Mouse (Mus musculus): ENCODE results near the gene Cyfip1. TPM values are rescaled to one million over a fixed set of nuclear protein-coding genes. Genes with fewer than 3 reads are reported as not detected.
A peak's percentile ranks its signal among the peaks of the same experiment; 100 is the strongest.

The Cyfip1 gene
- 10 to 100 TPM; 67.1 to 71.5 TPM for total RNA-seq (2021)
- long read RNA-seq, experiment 1, full-length matches to known transcripts = 48 of 65 reads
- long read RNA-seq, experiment 1, partial matches to known transcripts = 11 of 65 reads
- long read RNA-seq, experiment 1, other reads (novel, unspliced or antisense) = 6 of 65 reads
- long read RNA-seq, experiment 2, full-length matches to known transcripts = 33 of 44 reads
- long read RNA-seq, experiment 2, partial matches to known transcripts = 7 of 44 reads
- long read RNA-seq, experiment 2, other reads (novel, unspliced or antisense) = 4 of 44 reads

DNA sequence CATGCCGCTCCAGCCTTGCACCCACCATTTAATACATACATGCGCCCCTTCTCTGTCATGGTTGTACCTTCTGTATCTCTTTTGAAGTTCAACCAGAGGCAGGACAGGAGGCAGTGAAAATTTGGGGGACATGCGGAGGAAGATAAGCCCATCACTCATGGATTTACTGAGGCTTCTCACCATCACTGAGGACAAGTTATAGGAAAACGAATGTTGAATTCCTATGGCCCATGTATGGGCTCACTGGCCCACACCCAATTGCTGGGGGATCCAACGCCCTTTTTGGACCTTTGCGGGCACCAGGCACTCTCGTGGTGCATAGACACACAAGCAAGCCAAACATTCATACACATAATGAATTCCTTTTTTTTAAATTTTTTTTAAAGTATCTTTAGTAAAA is at the start of gene Cyfip1:
Gene Cyfip1, plus strand, starts transcription at position 301 of the 400 bp plus-strand sequence.
- DNase-seq (ENCODE audit: low spot score in 2 of 2) = no peak

DNA sequence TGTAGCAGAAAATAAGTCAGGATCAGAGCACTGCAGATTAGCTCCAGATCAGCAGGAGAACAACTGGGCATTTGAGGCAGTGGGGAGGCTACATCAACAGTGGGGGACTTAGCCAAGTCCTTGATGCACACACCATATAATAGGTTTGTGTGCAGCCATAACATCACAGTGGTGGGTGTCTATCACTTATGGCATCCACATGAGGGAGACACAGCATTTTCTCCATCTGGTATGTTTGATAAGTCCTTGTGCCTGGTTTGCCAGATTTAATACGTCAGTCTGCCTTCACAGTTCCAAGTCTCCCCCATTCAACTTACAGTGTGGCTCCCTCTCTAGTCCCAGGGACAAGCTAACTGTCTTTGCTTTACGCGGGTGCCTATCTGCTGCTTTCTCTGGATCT is 49.3 kb upstream of the Cyfip1 start:
- DNase-seq (ENCODE audit: low spot score in 2 of 2) = no peak

DNA sequence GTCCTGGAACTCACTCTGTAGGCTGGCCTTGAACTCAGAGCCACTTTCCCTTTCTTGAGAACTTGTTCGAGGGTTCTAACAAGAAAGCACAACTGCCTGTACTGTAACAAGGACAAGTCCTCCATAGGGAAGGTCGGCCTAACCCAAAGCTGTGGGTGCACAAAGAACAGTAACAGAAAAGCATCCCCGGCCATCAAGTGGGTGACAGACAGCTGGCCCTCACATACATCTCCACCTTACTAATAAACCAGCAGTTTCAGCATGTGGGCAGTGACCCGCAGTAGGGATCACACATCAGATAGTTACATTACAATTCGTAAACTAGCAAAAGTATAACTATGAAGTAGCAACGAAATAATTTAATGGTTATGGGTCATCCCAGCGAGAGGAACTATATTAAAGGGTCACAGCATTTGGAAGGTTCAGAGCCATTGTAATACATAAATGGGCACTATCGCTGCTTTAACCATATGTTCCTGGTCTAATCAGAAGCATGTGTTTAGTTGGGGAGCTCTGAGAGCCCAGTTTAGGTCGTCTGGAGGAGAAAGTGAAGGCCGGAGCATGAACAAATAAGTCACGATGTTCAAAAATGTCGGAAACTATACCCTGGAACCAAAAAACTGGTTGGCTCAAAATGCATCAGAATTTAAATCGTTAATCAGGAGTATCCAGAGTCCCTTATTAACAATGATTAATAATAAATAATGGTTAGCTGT is 48.2 kb upstream of the Cyfip1 start:
- no peak for DNase-seq (ENCODE audit: low spot score in 2 of 2)

DNA sequence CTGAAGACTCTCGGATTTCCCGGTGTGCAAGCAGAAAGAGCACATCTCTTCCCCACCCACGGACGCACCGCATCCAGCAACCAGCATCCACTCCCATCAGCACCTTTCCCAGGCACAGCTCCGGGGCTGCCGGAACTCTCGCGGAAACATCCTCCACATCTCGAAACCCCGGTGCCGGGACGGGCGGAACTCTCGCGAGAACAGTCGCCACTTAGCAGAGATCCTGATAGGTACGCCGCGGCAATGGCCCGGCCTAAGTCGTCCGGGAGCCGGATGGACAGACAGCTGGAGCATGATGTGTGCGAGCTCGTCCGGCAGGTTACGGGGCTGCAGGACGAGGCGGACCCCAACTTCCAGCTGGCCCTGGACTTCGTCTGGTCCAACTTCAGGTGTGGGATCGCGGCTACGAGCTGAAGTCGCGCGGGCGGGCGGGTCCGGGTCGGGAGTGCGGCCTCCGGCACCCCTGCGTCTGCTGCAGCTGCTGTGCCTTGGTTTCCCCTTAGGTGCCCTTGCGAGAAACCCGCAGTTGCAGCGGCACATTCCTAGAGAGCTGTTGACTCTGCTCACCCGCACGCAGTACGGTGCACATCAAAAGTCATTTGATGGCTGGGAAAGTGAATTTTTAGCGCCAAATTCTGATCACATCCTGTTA is 47.5 kb upstream of the Cyfip1 start, which contains the start of gene Tubgcp5:
Gene Tubgcp5, plus strand, starts transcription at position 203 of the 652 bp plus-strand sequence.
- DNase-seq (ENCODE audit: low spot score in 2 of 2) = peak; percentile 97 to 98

DNA sequence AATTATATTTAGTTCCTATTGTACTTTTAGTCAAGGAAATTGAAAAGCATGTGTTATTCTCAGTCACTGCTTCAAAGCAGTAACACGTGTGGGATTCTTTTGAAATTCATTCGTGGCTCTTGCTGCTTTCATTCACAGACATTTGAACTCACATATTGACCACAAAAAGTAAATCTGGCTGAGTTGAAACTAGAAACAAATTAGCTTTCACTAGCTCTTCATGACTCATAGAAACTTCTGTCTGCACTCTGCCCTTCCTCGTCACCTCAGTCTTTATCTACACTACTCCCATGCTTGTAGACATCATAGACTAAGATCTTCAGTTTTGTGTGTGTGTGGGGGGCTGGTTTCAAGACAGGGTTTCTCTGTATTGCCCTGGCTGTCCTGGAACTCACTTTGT is 41.6 kb upstream of the Cyfip1 start:
- DNase-seq (ENCODE audit: low spot score in 2 of 2) = no peak

DNA sequence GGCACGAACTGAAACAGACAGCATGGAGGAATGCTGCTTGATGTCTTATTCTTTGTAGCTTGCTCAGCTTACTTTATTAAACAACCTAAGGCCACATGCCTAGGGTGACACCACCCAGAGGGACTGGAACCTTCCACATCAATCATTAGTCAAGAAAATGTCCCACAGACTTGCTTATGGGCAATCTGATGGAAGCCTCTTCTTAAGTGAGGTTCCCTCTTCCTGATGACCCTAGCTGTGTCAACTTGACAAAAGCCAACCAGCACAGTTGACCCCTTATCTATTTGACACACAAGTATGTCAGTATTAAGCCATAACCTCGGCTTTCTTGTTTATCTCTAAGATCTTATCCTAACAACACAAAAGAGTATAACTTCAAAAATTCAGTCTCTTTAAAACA is 31.6 kb upstream of the Cyfip1 start:
- no peak for DNase-seq (ENCODE audit: low spot score in 2 of 2)

DNA sequence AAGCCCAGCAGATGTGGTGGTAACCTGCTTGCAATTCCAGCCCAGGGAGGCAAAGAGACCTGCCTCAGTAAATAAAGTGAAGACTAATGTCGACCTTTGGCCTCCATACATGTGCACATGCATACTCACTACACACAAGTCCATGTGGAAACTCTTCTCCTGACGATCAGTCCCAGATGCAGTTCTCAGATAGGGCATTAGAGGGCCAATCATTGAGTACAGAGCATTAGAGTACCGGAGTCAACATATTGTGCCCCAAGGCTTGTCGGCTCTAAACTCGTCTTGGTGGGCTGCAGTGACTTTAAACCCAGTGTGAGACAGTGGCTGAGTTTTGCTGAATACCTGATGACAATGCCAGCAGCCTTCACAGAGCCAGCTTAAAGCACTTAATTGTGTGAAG is 17.1 kb upstream of the Cyfip1 start:
- no peak for DNase-seq (ENCODE audit: low spot score in 2 of 2)

DNA sequence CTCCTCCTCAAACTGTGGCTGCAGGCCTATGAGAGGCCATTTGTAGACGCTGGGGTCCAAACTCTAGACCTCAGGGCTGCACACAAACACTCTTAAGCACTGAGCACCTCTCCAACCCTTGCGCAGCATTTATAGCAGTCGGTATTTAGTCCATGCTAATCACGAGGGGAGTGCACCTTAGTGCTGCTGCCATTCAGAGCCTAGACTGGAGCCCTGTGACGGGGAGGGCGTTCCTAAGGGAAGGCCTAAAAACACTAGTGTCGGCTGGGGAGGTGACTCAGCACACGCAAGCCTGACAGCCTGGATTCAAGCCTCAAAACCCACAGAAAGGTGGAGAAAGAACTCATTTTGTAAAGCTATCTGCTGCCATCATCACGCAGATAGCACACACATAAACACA is 14.0 kb upstream of the Cyfip1 start:
- no peak for DNase-seq (ENCODE audit: low spot score in 2 of 2)

DNA sequence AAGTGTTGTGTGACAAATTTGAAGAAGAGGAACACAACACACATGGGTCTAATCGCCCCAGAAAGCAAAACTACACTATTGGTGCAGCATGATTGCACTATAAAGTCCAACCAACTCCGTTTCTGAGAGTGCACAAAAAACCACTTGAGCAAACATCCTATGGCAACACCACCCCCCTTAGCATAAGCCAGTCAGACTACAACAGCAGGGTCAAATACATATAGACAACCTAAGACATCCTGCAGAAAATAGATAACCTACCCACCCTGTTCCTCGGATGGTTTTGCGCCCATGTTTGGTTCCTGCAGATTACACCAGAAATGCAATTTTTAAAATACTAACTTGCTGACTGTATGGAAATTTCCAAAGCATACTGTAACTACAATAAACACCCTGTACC is 4.7 kb upstream of the Cyfip1 start:
- DNase-seq (ENCODE audit: low spot score in 2 of 2) = no peak

DNA sequence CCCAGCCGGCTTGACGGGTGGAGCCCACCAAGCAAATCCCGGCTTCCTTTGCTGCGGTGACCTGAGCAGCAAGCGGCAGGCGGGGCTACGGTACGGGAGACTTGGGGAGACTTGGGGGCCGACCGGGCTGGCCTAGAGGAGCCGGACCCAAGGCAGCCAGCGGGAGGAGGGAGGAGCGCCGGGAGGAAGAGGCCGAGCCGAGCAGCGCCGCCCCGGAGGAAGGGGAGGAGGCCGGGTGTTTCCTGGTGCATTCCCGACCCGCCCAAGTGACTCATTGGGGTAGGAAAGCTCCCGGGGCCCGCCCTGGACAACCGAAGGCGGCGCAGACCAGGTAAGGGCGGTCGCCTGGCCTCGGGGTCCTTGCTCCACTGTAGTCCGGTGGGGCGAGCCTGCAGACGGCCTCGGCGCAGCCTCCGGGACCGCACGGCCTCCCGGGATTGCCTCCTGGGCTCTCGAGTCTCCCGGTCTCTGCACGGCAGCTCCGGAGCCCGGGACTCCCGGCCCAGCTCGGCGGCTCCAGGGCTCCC is 495 bp downstream of the Cyfip1 start:
- DNase-seq (ENCODE audit: low spot score in 2 of 2) = peak; percentile 83 to 88

DNA sequence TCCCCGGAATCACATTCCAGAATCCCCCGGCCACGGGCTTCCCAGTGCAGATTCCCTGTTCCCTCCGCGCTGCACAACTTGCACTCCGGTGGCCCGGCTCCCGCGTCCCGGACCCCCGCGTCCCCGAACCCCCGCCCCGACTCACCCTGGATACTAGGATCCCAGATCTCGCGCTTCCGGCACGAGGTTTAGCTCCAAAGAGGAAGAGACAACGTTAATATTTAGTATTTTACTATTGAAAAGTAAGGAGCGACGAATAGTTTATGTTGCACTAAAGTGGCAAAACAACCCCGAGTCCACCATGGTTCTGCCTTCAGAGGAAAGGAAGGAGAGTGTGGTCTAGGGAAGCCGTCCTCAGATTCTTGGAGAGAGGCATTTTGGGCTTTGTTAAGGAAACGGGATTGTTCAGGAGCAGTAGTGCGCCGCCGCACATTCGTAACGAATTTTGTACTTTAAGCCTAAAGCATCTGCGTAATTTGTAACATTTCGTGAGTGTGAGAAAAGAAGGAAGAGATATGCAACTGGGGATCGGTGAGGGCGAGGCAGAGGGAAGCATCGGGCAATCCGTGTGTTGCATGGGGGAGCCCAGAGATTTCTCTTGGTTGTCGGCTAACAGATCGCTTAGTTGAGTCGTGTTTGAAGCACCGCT is 1.1 kb downstream of the Cyfip1 start:
- peak; percentile 36 to 39 for DNase-seq (ENCODE audit: low spot score in 2 of 2)

DNA sequence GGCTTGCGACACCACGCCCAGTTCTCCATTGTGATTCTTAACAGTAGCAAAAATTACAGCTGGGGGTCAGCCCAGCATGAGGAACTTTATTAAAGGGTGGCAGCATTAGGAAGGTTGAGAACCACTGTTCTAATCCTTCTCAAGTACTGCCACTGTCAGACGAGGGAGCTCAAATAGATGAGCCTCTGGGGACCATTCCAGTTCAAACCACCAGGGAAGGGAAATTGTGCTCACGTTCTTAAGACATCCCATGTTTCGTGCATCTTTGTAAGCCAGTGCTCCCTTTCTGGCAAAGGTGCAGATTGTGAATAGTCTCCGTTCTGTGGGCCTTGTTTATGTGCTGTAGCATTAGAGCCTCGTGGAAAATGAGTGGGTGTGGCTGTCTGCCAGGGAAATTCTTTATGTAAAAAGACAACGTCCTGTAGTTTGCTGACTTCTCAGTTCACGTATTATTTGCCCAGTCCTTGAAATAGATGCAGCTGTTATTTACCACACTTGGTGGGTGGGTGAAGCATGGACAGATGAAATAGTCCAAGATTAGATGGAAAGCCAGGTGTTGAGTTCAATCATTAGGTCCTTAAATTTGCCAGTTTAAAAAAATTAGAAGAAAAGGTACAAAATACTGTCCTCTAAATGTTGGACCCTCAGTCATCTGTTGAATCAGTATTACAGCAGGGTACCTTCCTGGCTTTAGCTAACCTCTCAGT is 5.2 kb downstream of the Cyfip1 start:
- DNase-seq (ENCODE audit: low spot score in 2 of 2) = peak in 1 of 2 experiments; percentile 28

DNA sequence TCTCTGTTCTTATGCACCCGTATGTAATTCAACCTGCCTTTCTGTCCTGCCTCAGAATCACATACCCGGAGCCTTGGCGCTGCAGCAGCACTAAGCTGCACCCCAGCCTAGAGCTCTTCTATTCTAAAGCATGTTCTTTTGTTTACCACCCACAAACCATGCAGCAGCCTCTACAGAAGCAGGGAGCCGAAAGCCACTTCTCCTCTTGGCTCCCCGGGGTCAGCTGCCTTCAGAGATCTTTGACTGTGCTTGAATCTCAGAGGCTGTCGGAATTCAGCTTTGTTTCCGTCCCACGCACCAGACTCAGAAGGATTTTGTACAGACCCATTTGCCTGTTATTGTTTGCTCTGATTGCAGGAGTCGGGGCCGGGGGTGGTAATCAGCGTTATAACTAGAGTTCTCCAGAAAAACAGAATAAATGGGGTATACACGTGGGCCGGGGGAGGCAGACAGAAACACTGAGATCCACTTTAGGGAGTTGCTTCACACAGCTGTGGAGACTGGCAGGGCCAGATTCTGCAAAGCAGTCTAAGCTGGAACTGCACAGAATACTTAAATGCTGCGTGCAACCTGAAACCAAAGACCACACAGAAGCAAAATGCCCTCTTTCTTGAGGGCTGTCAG is 8.5 kb downstream of the Cyfip1 start:
- DNase-seq (ENCODE audit: low spot score in 2 of 2) = peak; percentile 55 to 80

DNA sequence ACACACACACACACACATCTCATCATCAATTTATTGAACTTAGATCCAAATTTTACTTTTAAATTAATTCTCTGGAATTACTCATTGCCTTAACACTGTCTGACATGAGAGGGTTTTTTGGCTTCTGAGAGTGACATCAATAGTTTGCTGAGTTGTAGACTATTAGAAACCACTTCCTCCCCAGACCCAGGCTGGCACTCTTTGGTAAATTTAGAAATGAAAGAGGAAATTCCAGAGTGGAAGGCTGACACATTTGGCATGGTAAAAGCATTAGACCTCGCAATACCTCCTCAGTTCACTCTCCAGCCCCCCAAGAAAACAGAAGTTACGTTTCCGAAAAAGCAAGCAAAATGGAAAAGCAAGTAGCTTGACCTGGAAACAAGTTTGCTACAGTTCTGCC is 11.2 kb downstream of the Cyfip1 start:
- DNase-seq (ENCODE audit: low spot score in 2 of 2) = no peak

DNA sequence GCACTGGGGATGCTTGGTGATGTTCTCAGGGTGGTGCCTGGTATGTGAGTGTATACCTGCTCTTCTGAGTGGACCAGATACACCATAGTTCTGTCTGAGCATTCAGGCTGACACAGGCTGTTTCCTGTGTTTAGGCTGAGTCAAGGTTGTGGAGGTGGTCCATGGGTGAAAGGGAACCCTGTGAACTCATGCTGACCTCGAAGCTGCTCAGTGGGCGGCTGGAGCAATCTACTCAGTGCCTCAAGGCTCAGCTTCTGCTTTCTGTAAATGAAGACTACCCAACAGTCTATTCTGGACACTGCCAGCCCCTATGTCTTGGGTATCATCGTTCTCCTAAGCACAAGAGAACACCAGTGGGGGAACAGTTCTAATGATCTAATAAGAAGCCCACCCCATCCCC is 14.1 kb downstream of the Cyfip1 start:
- DNase-seq (ENCODE audit: low spot score in 2 of 2) = no peak

DNA sequence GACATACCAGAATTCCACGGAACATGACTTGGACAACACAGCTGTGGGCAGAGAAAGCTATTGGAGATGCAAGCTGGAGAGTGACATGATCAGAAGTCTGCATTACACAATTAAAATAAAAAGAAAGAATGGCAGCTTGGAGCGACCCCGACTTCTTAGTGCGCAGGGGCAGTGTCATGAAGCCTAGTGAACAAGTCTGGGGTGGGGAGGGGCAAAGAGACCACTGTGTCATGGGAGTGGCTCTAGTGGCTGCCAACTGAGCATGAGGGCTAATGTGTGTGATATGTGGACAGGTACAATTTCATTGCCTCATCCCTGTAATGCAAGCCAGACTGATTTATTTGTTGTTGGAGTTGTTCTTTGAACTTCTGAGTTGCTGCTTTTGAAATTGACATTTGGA is 15.2 kb downstream of the Cyfip1 start:
- DNase-seq (ENCODE audit: low spot score in 2 of 2) = no peak

DNA sequence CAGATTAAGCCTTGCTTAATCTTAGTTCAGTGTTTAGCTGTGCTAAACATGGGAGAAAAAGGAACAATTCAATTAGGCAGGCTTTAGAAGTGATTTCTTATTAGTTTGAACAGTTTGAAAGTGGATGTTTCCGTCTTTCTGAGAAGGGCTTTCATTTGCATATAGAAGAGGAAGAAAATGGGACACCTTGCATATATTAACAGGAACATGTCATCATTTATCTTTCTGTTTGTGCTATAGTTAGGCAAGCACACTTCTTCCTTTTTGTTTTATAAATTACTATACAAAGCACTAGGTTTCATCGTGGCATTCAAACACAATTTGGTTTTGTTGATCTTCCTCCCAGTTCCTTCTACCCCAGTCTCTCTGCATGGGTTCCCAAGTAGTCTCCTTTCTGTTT is 16.2 kb downstream of the Cyfip1 start:
- no peak for DNase-seq (ENCODE audit: low spot score in 2 of 2)

DNA sequence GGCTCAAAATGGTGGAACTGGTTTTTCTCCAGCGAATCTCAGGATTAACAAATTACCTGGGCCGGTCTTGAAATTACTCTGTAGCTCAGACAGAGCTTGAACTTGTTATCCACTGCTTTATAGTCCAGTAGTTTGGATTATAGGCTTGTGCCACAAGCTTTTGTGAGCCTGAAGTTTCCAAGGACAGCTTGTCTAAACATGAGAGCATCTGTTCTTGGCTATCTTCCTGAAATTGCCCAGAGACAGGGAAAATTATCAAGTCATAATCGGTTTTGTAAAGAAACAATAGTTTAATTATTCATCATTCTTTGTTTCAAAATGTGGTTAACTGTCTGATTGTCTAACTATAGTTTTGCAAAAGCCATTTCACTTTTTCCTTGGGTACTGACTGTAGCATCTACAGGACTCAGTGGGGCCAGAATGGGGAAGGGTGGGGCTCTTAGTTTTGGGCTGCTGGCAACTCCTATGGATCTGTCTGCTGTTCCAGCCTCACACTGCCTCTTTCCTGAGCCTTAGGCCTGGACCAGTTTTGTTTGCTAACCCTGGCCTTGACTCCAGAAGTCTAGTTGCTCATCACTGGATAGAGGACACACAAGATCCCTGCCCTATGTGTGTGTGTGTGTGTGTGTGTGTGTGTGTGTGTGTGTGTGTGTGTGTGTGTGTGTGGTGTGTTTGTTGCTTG is 17.4 kb downstream of the Cyfip1 start:
- DNase-seq (ENCODE audit: low spot score in 2 of 2) = no peak

DNA sequence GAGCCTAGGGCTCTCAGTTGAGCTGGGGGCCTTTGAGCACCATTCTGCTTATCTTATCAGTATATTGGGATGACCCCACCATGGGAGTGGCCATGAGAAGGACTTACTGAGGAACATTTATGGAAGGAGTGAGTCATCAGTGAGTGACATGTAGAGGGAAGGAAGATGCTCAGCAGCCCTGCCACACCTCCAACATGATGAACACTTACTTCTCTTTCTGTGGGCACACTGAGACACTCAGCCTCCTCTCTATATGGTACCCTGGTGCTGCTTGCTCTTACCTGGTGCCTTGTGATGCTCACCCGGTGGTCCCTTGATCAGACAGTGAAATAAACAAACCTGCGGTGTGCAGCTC is 17.9 kb downstream of the Cyfip1 start:
- DNase-seq (ENCODE audit: low spot score in 2 of 2) = no peak

DNA sequence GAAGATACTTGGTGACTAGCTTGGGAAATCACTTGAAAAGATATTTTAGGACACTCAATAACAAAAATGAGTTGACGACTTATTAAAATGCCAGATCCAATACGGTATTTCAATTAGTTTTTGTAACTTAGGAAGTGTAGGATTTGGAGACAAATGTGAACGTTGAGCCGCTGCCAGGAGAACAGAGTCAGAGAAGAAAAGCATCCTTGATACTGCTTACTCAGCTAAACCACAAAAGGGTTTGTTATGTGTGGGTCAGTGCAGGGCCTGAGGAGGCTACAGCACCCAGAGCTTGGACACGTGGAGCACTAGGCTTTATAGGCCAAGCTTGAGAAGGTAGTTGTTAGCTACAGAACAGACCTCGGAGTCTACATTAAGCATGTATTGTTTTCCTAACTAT is 18.4 kb downstream of the Cyfip1 start:
- DNase-seq (ENCODE audit: low spot score in 2 of 2) = no peak
